Mouse (Mus musculus) liver, postnatal 0 days (tissue): ENCODE data around the gene Cadm4. TPM values are rescaled to one million over a fixed set of nuclear protein-coding genes. Genes with fewer than 3 reads are reported as not detected.

Experiments
- ATAC-seq: fragments of 200-750 bp; cut with Nextera tagmentation; 2 replicates; pipeline ENCODE4 v1.8.0; 2017; ENCODE audit warnings: mild to moderate bottlenecking, moderate library complexity
- DNase-seq: peaks from one replicate; pipeline ENCODE4 v3.0.0-alpha.2; 2016
- H3K27ac ChIP-seq: fragments of 300-500 bp; sonication (generic); 2 replicates; pipeline ENCODE4 v1.5.1; 2014; ENCODE audit warnings: antibody characterized with exemption, moderate library complexity, mild to moderate bottlenecking, low read depth
- H3K27me3 ChIP-seq: fragments of 300-500 bp; sonication (generic); 2 replicates; pipeline ENCODE4 v1.6.1; 2014; ENCODE audit warnings: low read length, control low read depth, mixed read lengths; ENCODE audit not compliant: insufficient read depth
- H3K36me3 ChIP-seq: fragments of 300-500 bp; sonication (generic); replicated peaks from 2 replicates; pipeline ENCODE4 v1.6.1; 2014; ENCODE audit warnings: mild to moderate bottlenecking, control low read depth, low read length, moderate library complexity, mixed read lengths; ENCODE audit not compliant: insufficient read depth
- H3K4me1 ChIP-seq: fragments of 300-500 bp; sonication (generic); 2 replicates; pipeline ENCODE4 v1.6.1; 2014; ENCODE audit warnings: antibody characterized with exemption, mild to moderate bottlenecking, control low read depth; ENCODE audit not compliant: insufficient read depth
- H3K4me2 ChIP-seq: fragments of 300-500 bp; sonication (generic); 2 replicates; pipeline ENCODE4 v1.6.1; 2014; ENCODE audit warnings: low read depth, mild to moderate bottlenecking, low read length, moderate library complexity, mixed read lengths
- H3K4me3 ChIP-seq: fragments of 300-500 bp; sonication (generic); 2 replicates; pipeline ENCODE4 v1.5.1; 2014; ENCODE audit warnings: low read depth, low read length
- H3K9ac ChIP-seq: fragments of 300-500 bp; sonication (generic); replicated peaks from 2 replicates; pipeline ENCODE4 v1.6.1; 2014; ENCODE audit warnings: mild to moderate bottlenecking, moderate library complexity
- H3K9me3 ChIP-seq: fragments of 300-500 bp; sonication (generic); 2 replicates; pipeline ENCODE4 v1.6.1; 2016; ENCODE audit warnings: mild to moderate bottlenecking, control low read depth, low read length, mixed read lengths
- CTCF ChIP-seq: sonication (generic); IDR thresholded peaks from 2 replicates; pipeline ENCODE4 v1.5.1; 2016; ENCODE audit warnings: antibody characterized with exemption, low read depth
- EP300 ChIP-seq: IDR thresholded peaks from 2 replicates; pipeline ENCODE4 v1.6.1; 2016; ENCODE audit warnings: antibody characterized with exemption, low read depth, mild to moderate bottlenecking
- WGBS: fragments of 180-500 bp; shearing (Covaris S2); extraction: QIAGEN DNeasy Blood & Tissue Kit; methylation state at CpG from one replicate; pipeline ENCODE4 v1.1.7; 2014; ENCODE audit not compliant: insufficient replicate concordance; 5-methylcytosine and 5-hydroxymethylcytosine counted together
- polyA plus RNA-seq: library from polyadenylated mRNA; unstranded; fragments of >200 nt; fragmentation: Nextera tagmentation; extraction: Ambion mirVana; gene quantifications from 2 replicates; pipeline ENCODE4 v1.2.1, GENCODE M21; 2015

The Cadm4 gene
- polyA plus RNA-seq, 1 experiment from 2014 or later, result 0.46 TPM

GRCm38 (mm10) chr7:24462388-24463319 is 19.2 kb upstream of the Cadm4 start, which contains the start of gene Plaur:
TSS of gene Plaur (plus strand) at chr7:24462484.
- Histone ChIP-seq H3K4me2 (peak within 1 kb of the TSS; percentile 62), H3K9ac (peak within 1 kb of the TSS; percentile 51), H3K27me3 (no peaks in the 10 kb centered on the region), H3K36me3 (no peaks in the 10 kb centered on the region; the same call in none of the 2 replicates), H3K4me3 (peak within 1 kb of the TSS; percentile 50), H3K4me1 (peaks cover 5% of the 10 kb centered on the region), H3K27ac (peak within 1 kb of the TSS; percentile 81), H3K9me3 (no peaks in the 10 kb centered on the region)
- no peak for TF ChIP-seq EP300
- no peak for TF ChIP-seq CTCF
- ATAC-seq, result peak; percentile 63
- DNase-seq, result peak; percentile 61
- WGBS, result 2% methylated on average over 26 of the region's 27 CpGs

GRCm38 (mm10) chr7:24466835-24467234 is 15.0 kb upstream of the Cadm4 start:
- Histone ChIP-seq H3K4me2 (0 out of 2 replicates have a peak overlapping the region, but pooled peaks have one; percentile 29), H3K9ac (no peak overlapping the region), H3K4me1 (peaks cover 5% of the 10 kb centered on the region; the same call in 1 of the 2 replicates), H3K27ac (no peak overlapping the region), H3K9me3 (no peaks in the 10 kb centered on the region), H3K27me3 (no peaks in the 10 kb centered on the region), H3K36me3 (peaks cover 7% of the 10 kb centered on the region), H3K4me3 (no peak overlapping the region)
- TF ChIP-seq EP300 (no peak), CTCF (no peak)
- ATAC-seq, result no peak
- 51% methylated on average over 6 of the region's 6 CpGs for WGBS
- DNase-seq, result no peak

- Histone ChIP-seq H3K4me1 (no peaks in the 10 kb centered on the region), H3K27me3 (no peaks in the 10 kb centered on the region), H3K9ac (no peak overlapping the region), H3K4me2 (no peak overlapping the region), H3K9me3 (no peaks in the 10 kb centered on the region), H3K4me3 (no peak overlapping the region), H3K36me3 (peaks cover 7% of the 10 kb centered on the region), H3K27ac (no peak overlapping the region)
- no peak for DNase-seq
- TF ChIP-seq CTCF, result no peak
- TF ChIP-seq EP300, result no peak
- 82% methylated on average over 5 of the region's 5 CpGs for WGBS
- no peak for ATAC-seq
Observed at GRCm38 (mm10) chr7:24467886-24468285, 13.9 kb upstream of the Cadm4 start.

- DNase-seq (peak; percentile 36), ATAC-seq (no peak)
- no peak overlapping the region for H3K4me3 ChIP-seq
- H3K4me2 ChIP-seq, result no peak overlapping the region
- H3K27ac ChIP-seq, result no peak overlapping the region
- no peak overlapping the region for H3K9ac ChIP-seq
- no peaks in the 10 kb centered on the region for H3K9me3 ChIP-seq
- TF ChIP-seq CTCF, result peak; percentile 73
- no peak; the same call in 1 of the 2 replicates for TF ChIP-seq EP300
- peaks cover 7% of the 10 kb centered on the region for H3K36me3 ChIP-seq
- 85% methylated on average over 3 of the region's 3 CpGs for WGBS
- H3K27me3 ChIP-seq, result no peaks in the 10 kb centered on the region
- H3K4me1 ChIP-seq, result no peaks in the 10 kb centered on the region
Observed at GRCm38 (mm10) chr7:24469126-24469525, 12.7 kb upstream of the Cadm4 start.

- 84% methylated on average over 7 of the region's 7 CpGs for WGBS
- no peak overlapping the region for H3K9ac ChIP-seq
- H3K4me3 ChIP-seq, result no peak overlapping the region
- no peaks in the 10 kb centered on the region for H3K4me1 ChIP-seq
- H3K36me3 ChIP-seq, result peaks cover 9% of the 10 kb centered on the region
- H3K27me3 ChIP-seq, result no peaks in the 10 kb centered on the region
- no peak overlapping the region for H3K4me2 ChIP-seq
- TF ChIP-seq EP300 (no peak), CTCF (no peak)
- ATAC-seq (no peak), DNase-seq (no peak)
- H3K27ac ChIP-seq, result no peak overlapping the region
- no peaks in the 10 kb centered on the region for H3K9me3 ChIP-seq
Observed at GRCm38 (mm10) chr7:24470356-24470755, 11.5 kb upstream of the Cadm4 start.

- Histone ChIP-seq H3K4me1 (no peaks in the 10 kb centered on the region), H3K27ac (no peak overlapping the region), H3K9me3 (no peaks in the 10 kb centered on the region), H3K4me3 (no peak overlapping the region), H3K36me3 (peaks cover 9% of the 10 kb centered on the region), H3K4me2 (no peak overlapping the region), H3K27me3 (no peaks in the 10 kb centered on the region), H3K9ac (no peak overlapping the region)
- DNase-seq, result no peak
- no peak for TF ChIP-seq CTCF
- TF ChIP-seq EP300, result no peak
- 78% methylated on average over 6 of the region's 6 CpGs for WGBS
- no peak for ATAC-seq
Observed at GRCm38 (mm10) chr7:24472442-24472841, 9.4 kb upstream of the Cadm4 start.
